In the genomic region with DNA sequence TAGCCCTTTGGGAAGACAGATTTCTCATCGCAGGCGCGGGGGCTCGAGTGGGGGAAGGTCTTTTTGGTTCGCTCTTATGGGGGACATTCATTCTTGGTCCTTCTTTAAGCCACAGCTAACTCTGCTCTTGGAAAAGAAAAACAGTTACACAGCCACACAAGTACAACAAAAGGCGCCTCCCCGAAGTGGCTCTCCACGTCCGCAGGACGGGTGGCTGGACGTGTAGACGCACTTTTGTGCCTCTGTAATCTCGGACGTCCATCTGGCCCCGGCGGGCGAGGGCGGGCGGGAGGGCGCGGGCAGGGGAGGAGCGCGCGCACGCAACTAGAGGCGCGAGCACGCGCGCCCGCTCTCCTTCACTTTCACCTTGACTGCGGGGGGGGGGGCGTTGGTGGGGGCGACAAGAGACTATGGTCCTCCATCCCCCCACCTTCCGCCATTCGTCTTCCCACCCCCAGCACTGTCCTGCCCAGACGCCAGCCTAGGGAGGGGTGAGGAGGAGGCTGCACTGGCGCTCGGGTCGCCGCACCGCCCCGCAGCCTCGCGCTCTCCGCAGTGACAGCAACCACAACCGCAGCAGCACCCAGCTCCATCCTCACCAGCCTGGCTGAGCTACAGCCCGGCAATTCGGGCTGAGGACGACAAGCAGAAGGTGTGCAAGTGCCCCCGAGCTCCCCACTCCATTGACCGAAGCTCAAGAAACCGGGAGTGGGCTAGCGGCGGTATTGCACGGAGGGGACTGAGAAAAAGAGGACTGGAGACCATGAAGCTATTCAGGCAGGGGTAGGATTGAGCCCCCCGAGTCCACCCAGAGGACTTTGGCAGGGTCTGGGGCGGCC, we compare ENCODE assay signal across 7 mouse cellular contexts.
DNase-seq lines count a peak whose midpoint lies in the region; ATAC-seq and TF ChIP-seq lines count a peak whose summit lies in the region.

No protein-coding gene starts in this region.

- H3K9ac ChIP-seq in liver, adult 2 months (ENCODE audit: low read depth, low read length) = no peak overlapping the region
- H3K9ac ChIP-seq in neural tube, embryonic 15.5 days (replicated peaks) = peak overlapping the region; percentile 96

- WGBS in liver, adult 2 months = 1% methylated on average over 57 of the region's 58 CpGs
- under 1% methylated on average over 54 of the region's 58 CpGs for WGBS in forebrain, embryonic 10.5 days
- WGBS in limb, embryonic 10.5 days = under 1% methylated on average over 57 of the region's 58 CpGs
- WGBS in neural tube, embryonic 15.5 days = under 1% methylated on average over 40 of the region's 58 CpGs

- peak overlapping the region; percentile 44; the same call in 1 of the 2 replicates for H3K4me3 ChIP-seq in liver, adult 2 months (ENCODE audit: insufficient read depth, low read depth, low read length)
- peak overlapping the region; percentile 62 for H3K4me3 ChIP-seq in forebrain, embryonic 10.5 days
- peak overlapping the region; percentile 52 for H3K4me3 ChIP-seq in limb, embryonic 10.5 days
- peak overlapping the region; percentile 64 for H3K4me3 ChIP-seq in neural tube, embryonic 15.5 days (replicated peaks)

- H3K27ac ChIP-seq in liver, adult 2 months (replicated peaks; ENCODE audit: insufficient read depth, low read depth, low read length) = no peak overlapping the region
- H3K27ac ChIP-seq in forebrain, embryonic 10.5 days = peak overlapping the region; percentile 82
- no peak overlapping the region for H3K27ac ChIP-seq in limb, embryonic 10.5 days
- peak overlapping the region; percentile 100 for H3K27ac ChIP-seq in neural tube, embryonic 15.5 days (replicated peaks)

- peaks cover 6% of the 10 kb centered on the region; the same call in 1 of the 2 replicates for H3K4me1 ChIP-seq in liver, adult 2 months (ENCODE audit: control insufficient read depth, insufficient read depth, low read length)
- peaks cover 71% of the 10 kb centered on the region for H3K4me1 ChIP-seq in forebrain, embryonic 10.5 days
- H3K4me1 ChIP-seq in limb, embryonic 10.5 days = peaks cover 39% of the 10 kb centered on the region
- peaks cover 35% of the 10 kb centered on the region for H3K4me1 ChIP-seq in neural tube, embryonic 15.5 days

- no peak for TF ChIP-seq CTCF in liver, adult 2 months (IDR thresholded peaks at IDR 0.05; ENCODE audit: low read depth, low read length)

- DNase-seq in liver, adult 2 months (ENCODE audit: extremely low read depth, low read depth, low spot score) = no peak
- no peak for DNase-seq in liver
- DNase-seq in cerebellum, adult 18-20 months = peak; percentile 83 to 85
- DNase-seq in forebrain, embryonic 10.5 days (ENCODE audit: extremely low spot score, low spot score) = peak; percentile 63
- DNase-seq in limb, embryonic 10.5 days (ENCODE audit: low spot score) = peak; percentile 67
- no peak for DNase-seq in ovary, postnatal 10 days (ENCODE audit: low spot score)

- H3K9me3 ChIP-seq in forebrain, embryonic 10.5 days = no peaks in the 10 kb centered on the region
- H3K9me3 ChIP-seq in limb, embryonic 10.5 days (replicated peaks) = no peaks in the 10 kb centered on the region
- no peaks in the 10 kb centered on the region for H3K9me3 ChIP-seq in neural tube, embryonic 15.5 days (replicated peaks)

- H3K27me3 ChIP-seq in liver, adult 2 months (ENCODE audit: control insufficient read depth, insufficient read depth, low read length) = peaks cover 23% of the 10 kb centered on the region
- peaks cover 100% of the 10 kb centered on the region for H3K27me3 ChIP-seq in forebrain, embryonic 10.5 days (ENCODE audit: poor library complexity, severe bottlenecking)
- peaks cover 100% of the 10 kb centered on the region for H3K27me3 ChIP-seq in limb, embryonic 10.5 days (ENCODE audit: low read depth, poor library complexity, severe bottlenecking)
- no peaks in the 10 kb centered on the region for H3K27me3 ChIP-seq in neural tube, embryonic 15.5 days (replicated peaks)

- no peak for TF ChIP-seq POLR2A in liver, adult 2 months (IDR thresholded peaks at IDR 0.05; ENCODE audit: extremely low read depth, insufficient read depth, low read length)

- no peaks in the 10 kb centered on the region for H3K36me3 ChIP-seq in liver, adult 2 months (ENCODE audit: control insufficient read depth, insufficient read depth, low read length)
- H3K36me3 ChIP-seq in forebrain, embryonic 10.5 days (replicated peaks) = no peaks in the 10 kb centered on the region
- H3K36me3 ChIP-seq in limb, embryonic 10.5 days = no peaks in the 10 kb centered on the region
- no peaks in the 10 kb centered on the region for H3K36me3 ChIP-seq in neural tube, embryonic 15.5 days

- no peaks in the 10 kb centered on the region for H3K79me2 ChIP-seq in liver, adult 2 months (ENCODE audit: control insufficient read depth, insufficient read depth, low read length)

- peak; percentile 81 for ATAC-seq in neural tube, embryonic 15.5 days (ENCODE audit: low FRiP score)

- H3K4me2 ChIP-seq in neural tube, embryonic 15.5 days = peak overlapping the region; percentile 90

Comparison
In these comparisons a context has a peak if more than half of its experiments do, and no peak if none do; other contexts are left out.
1. DNase-seq: peak in cerebellum, adult 18-20 months (2 of 2), forebrain, embryonic 10.5 days (single experiment) and limb, embryonic 10.5 days (single experiment); none in liver, adult 2 months (single experiment), liver (single experiment) and ovary, postnatal 10 days (single experiment).
2. H3K27ac ChIP-seq: peak in forebrain, embryonic 10.5 days (single experiment) and neural tube, embryonic 15.5 days (single experiment); none in liver, adult 2 months (single experiment) and limb, embryonic 10.5 days (single experiment).
3. Peak in every context shown above with its lines, with median percentiles within 50 percentile points of each other: H3K4me3 ChIP-seq.